Mouse (Mus musculus) myocyte (in vitro differentiated cells): ENCODE results near the gene Rbm12. TPM values are rescaled to one million over a fixed set of nuclear protein-coding genes. Genes with fewer than 3 reads are reported as not detected.

Experiments
- H3K27me3 ChIP-seq: one replicate; pipeline ENCODE4 v1.6.1; 2011; ENCODE audit not compliant: control insufficient read depth, insufficient read depth, insufficient read length
- H3K36me3 ChIP-seq: one replicate; pipeline ENCODE4 v1.6.1; 2011; ENCODE audit not compliant: control insufficient read depth, insufficient read depth
- H3K4me2 ChIP-seq: one replicate; pipeline ENCODE4 v1.6.1; 2011; ENCODE audit warnings: low read depth, control low read depth
- H3K4me3 ChIP-seq: one replicate; pipeline ENCODE4 v1.5.1; 2011; ENCODE audit warnings: mild to moderate bottlenecking, control low read depth, moderate library complexity
- H3K79me2 ChIP-seq: one replicate; pipeline ENCODE4 v1.6.1; 2011; ENCODE audit not compliant: control insufficient read depth, insufficient read depth
- H3ac ChIP-seq: one replicate; pipeline ENCODE4 v1.6.1; 2011; ENCODE audit not compliant: control insufficient read depth, insufficient read length
- CEBPB ChIP-seq: IDR thresholded peaks from 2 replicates; pipeline ENCODE4 v1.6.1; 2011; ENCODE audit warnings: mild to moderate bottlenecking, moderate library complexity; ENCODE audit not compliant: poor library complexity, insufficient read depth, severe bottlenecking
- E2F4 ChIP-seq: IDR thresholded peaks from one replicate; pipeline ENCODE4 v1.6.1; 2011; ENCODE audit warnings: mild to moderate bottlenecking, control low read depth, moderate library complexity; ENCODE audit not compliant: insufficient read depth
- MAX ChIP-seq: IDR thresholded peaks from one replicate; pipeline ENCODE4 v1.6.1; 2011; ENCODE audit warnings: low read depth, mild to moderate bottlenecking, control low read depth
- MYOD1 ChIP-seq, 3 experiments: IDR thresholded peaks; one replicate each; pipeline ENCODE4 v1.6.1; 2011; ENCODE audit warnings: control low read depth in 2 of 3, low read depth in 2 of 3, mild to moderate bottlenecking in 2 of 3, moderate library complexity in 1 of 3; ENCODE audit not compliant: insufficient read length in 2 of 3, control insufficient read depth in 1 of 3
- MYOG ChIP-seq, 3 experiments: IDR thresholded peaks; one replicate each; pipeline ENCODE4 v1.6.1; 2011; ENCODE audit warnings: control low read depth in 2 of 3, low read depth in 2 of 3, mild to moderate bottlenecking in 2 of 3; ENCODE audit not compliant: insufficient read length in 2 of 3, control insufficient read depth in 1 of 3, insufficient read depth in 1 of 3
- POLR2A ChIP-seq: IDR thresholded peaks from one replicate; pipeline ENCODE4 v1.6.1; 2011; ENCODE audit warnings: low read depth, mild to moderate bottlenecking, control low read depth, moderate library complexity; ENCODE audit not compliant: insufficient read length
- POLR2AphosphoS2 ChIP-seq: IDR thresholded peaks from one replicate; pipeline ENCODE4 v1.6.1; 2011; ENCODE audit warnings: low read depth, control low read depth; ENCODE audit not compliant: insufficient read length
- REST ChIP-seq: IDR thresholded peaks from one replicate; pipeline ENCODE4 v1.6.1; 2011; ENCODE audit warnings: mild to moderate bottlenecking, control low read depth, moderate library complexity; ENCODE audit not compliant: insufficient read depth, insufficient read length
- SRF ChIP-seq: IDR thresholded peaks from one replicate; pipeline ENCODE4 v1.6.1; 2011; ENCODE audit warnings: low read depth; ENCODE audit not compliant: control insufficient read depth, insufficient read length
- TCF12 ChIP-seq: IDR thresholded peaks from one replicate; pipeline ENCODE4 v1.6.1; 2011; ENCODE audit warnings: mild to moderate bottlenecking, control low read depth; ENCODE audit not compliant: poor library complexity, insufficient read depth, severe bottlenecking
- TCF3 ChIP-seq: IDR thresholded peaks from one replicate; pipeline ENCODE4 v1.6.1; 2011; ENCODE audit warnings: low read depth, control low read depth; ENCODE audit not compliant: insufficient read length
- USF1 ChIP-seq: IDR thresholded peaks from one replicate; pipeline ENCODE4 v1.6.1; 2011; ENCODE audit warnings: low read depth, mild to moderate bottlenecking, control low read depth, moderate library complexity
- polyA plus RNA-seq: library from polyadenylated mRNA; unstranded; fragments of >200 nt; fragmentation: generic; extraction: Trizol; gene quantifications from one replicate; pipeline ENCODE4 v1.2.1, GENCODE M21; 2012; ENCODE audit warnings: missing spikeins

The Rbm12 gene
- polyA plus RNA-seq, 1 experiment = 4.0 TPM

DNA sequence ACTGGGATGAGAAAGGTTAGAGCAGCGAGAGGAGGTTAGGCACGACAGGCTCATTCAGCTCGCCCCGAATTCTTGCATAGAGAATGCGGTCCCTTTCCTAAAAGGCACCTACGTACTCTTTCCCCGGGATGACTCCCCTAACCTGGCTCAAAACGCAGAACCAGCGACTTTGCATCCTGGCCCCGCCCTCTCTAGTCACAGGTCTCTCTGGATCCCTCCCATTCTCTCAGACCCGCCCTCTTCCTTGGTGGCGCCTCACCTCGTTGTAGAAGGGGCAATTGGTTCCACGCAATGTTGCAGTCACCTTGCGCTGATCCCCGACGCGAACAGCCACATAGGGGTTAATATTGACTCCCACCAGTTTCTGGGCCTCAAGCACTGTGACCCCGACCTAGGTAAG is 63.8 kb downstream of the Rbm12 start:
- Histone ChIP-seq H3ac (no peak overlapping the region), H3K36me3 (no peaks in the 10 kb centered on the region), H3K4me2 (no peak overlapping the region), H3K27me3 (peaks cover 39% of the 10 kb centered on the region), H3K79me2 (no peaks in the 10 kb centered on the region), H3K4me3 (no peak overlapping the region)
- TF ChIP-seq REST = no peak
- TF ChIP-seq POLR2AphosphoS2 = no peak
- TF ChIP-seq MAX = no peak
- no peak for TF ChIP-seq MYOG (IDR thresholded peaks at IDR 0.05; ENCODE audit: control insufficient read depth in 1 of 3, insufficient read depth in 1 of 3, insufficient read length in 2 of 3, low read depth in 2 of 3)
- TF ChIP-seq TCF3 = no peak
- no peak for TF ChIP-seq TCF12
- no peak for TF ChIP-seq CEBPB
- no peak for TF ChIP-seq MYOD1 (IDR thresholded peaks at IDR 0.05; ENCODE audit: control insufficient read depth in 1 of 3, insufficient read length in 2 of 3, low read depth in 2 of 3)
- TF ChIP-seq SRF = no peak
- TF ChIP-seq E2F4 = no peak
- no peak for TF ChIP-seq USF1
- TF ChIP-seq POLR2A = no peak

- peaks cover 34% of the 10 kb centered on the region for H3K27me3 ChIP-seq
- no peaks in the 10 kb centered on the region for H3K36me3 ChIP-seq
- H3K4me3 ChIP-seq = no peak overlapping the region
- H3K4me2 ChIP-seq = no peak overlapping the region
- no peaks in the 10 kb centered on the region for H3K79me2 ChIP-seq
- TF ChIP-seq POLR2A = no peak
- H3ac ChIP-seq = no peak overlapping the region
These were observed 68.9 kb downstream of the Rbm12 start for GRCm38 (mm10) chr2:156042903-156043302.

Other genes starting within 250 kb of the Rbm12 start
- 96.2 TPM for gene Uqcc1, start 181.7 kb downstream of the Rbm12 start, polyA plus RNA-seq
- 0.13 TPM for gene Gm15557, start 171.2 kb downstream of the Rbm12 start, polyA plus RNA-seq
- 2.8 TPM for gene Gdf5, start 166.6 kb downstream of the Rbm12 start, polyA plus RNA-seq
- gene Cep250, start 155.5 kb downstream of the Rbm12 start, polyA plus RNA-seq = 13.0 TPM
- gene 6430550D23Rik, start 104.0 kb downstream of the Rbm12 start, polyA plus RNA-seq = 0.29 TPM
- 372 TPM for gene Ergic3, start 103.9 kb downstream of the Rbm12 start, polyA plus RNA-seq
- gene Fer1l4, start 59.0 kb downstream of the Rbm12 start, polyA plus RNA-seq = not detected
- gene Spag4, start 46.8 kb downstream of the Rbm12 start, polyA plus RNA-seq = 1.1 TPM
- gene Cpne1, start within 50 bp of the Rbm12 start, polyA plus RNA-seq = 44.0 TPM
- 10.0 TPM for gene Gm28036, start 15.1 kb upstream of the Rbm12 start, polyA plus RNA-seq
- 417 TPM for gene Romo1, start 32.1 kb upstream of the Rbm12 start, polyA plus RNA-seq
- gene Nfs1, start 32.2 kb upstream of the Rbm12 start, polyA plus RNA-seq = 42.8 TPM
- gene Rbm39, start 68.3 kb upstream of the Rbm12 start, polyA plus RNA-seq = 53.7 TPM
- gene Phf20, start 84.5 kb upstream of the Rbm12 start, polyA plus RNA-seq = 13.4 TPM
- 4.1 TPM for gene Cnbd2, start 200.3 kb upstream of the Rbm12 start, polyA plus RNA-seq
- 167 TPM for gene Scand1, start 200.7 kb upstream of the Rbm12 start, polyA plus RNA-seq